Mouse (Mus musculus) liver, adult (tissue): ENCODE results near the gene Ampd1.

Experiments
- GATA4 ChIP-seq: IDR thresholded peaks from 2 replicates; pipeline ENCODE4 v1.6.1; 2014; ENCODE audit warnings: mild to moderate bottlenecking, low read length; ENCODE audit not compliant: insufficient replicate concordance

The Ampd1 gene

GRCm38 (mm10) chr3:103098662-103099061, 24.8 kb downstream of the Ampd1 start:
- TF ChIP-seq GATA4: no peak

- no peak for TF ChIP-seq GATA4
These were observed 25.9 kb downstream of the Ampd1 start for GRCm38 (mm10) chr3:103099667-103100066.

GRCm38 (mm10) chr3:103100735-103101134, 26.9 kb downstream of the Ampd1 start:
- TF ChIP-seq GATA4: no peak

GRCm38 (mm10) chr3:103101194-103101593, 27.4 kb downstream of the Ampd1 start:
- no peak for TF ChIP-seq GATA4

- TF ChIP-seq GATA4: no peak
These were observed 28.1 kb downstream of the Ampd1 start for GRCm38 (mm10) chr3:103101909-103102308.

- TF ChIP-seq GATA4: no peak; the same call in 1 of the 2 replicates
These were observed 28.9 kb downstream of the Ampd1 start, which contains the start of gene Dennd2c for GRCm38 (mm10) chr3:103102454-103103390. Gene Dennd2c, plus strand, starts transcription at chr3:103102604.

GRCm38 (mm10) chr3:103107565-103108240, 33.9 kb downstream of the Ampd1 start:
- TF ChIP-seq GATA4: no peak

- no peak for TF ChIP-seq GATA4
These were observed 38.4 kb downstream of the Ampd1 start for GRCm38 (mm10) chr3:103112216-103112615.

- TF ChIP-seq GATA4: no peak
These were observed 49.8 kb downstream of the Ampd1 start for GRCm38 (mm10) chr3:103123636-103124035.

GRCm38 (mm10) chr3:103126138-103126537, 52.3 kb downstream of the Ampd1 start:
- TF ChIP-seq GATA4: no peak

GRCm38 (mm10) chr3:103127177-103127576, 53.4 kb downstream of the Ampd1 start:
- TF ChIP-seq GATA4: no peak

GRCm38 (mm10) chr3:103127721-103128120, 53.9 kb downstream of the Ampd1 start:
- TF ChIP-seq GATA4: no peak

- no peak for TF ChIP-seq GATA4
These were observed 54.4 kb downstream of the Ampd1 start for GRCm38 (mm10) chr3:103128251-103128650.

GRCm38 (mm10) chr3:103129367-103130159, 55.7 kb downstream of the Ampd1 start:
- no peak for TF ChIP-seq GATA4

GRCm38 (mm10) chr3:103130236-103130751, 56.5 kb downstream of the Ampd1 start:
- TF ChIP-seq GATA4: no peak
